Mouse (Mus musculus): ENCODE results near the gene Efcab1.
"Not testable (repeated sequence)": the region's sequence is repeated elsewhere in the genome, so short reads cannot be mapped to it uniquely, and the experiment has no call there.

Efcab1 gene

DNA sequence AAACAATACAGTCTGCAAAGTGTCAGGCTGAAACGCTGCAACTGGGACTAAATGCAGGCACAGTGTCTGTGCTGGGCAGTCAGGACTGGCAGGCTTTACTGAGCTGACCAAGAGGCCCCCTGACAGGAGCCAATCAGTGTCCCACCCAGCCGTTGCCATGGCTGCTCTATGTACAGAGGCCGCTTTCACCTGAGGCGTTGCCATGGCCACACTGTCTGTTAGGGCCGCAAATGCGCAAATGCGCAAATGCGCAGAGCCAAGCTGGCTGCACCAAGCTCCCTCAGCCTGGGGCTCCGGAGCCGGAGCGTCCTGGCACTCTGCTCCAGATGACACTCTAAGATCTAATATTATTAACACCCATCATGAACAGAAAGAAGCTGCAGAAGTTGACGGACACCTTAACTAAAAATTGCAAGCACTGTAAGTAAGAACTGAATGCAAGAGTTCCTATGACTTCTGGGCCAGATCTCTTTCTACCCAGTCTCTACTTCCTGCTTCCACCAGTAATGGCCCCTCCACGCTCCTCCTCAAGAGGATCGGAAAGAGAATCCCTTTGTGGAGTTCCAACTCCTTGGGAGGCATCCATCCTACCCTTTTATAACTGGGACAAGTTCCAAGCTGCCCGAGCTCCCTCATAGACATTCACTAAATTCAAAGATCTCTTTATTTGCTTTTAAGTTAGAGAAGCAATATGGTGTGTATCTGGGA is at the start of gene Efcab1:
Efcab1 (plus strand) TSS at position 214 of the 708 bp plus-strand sequence.
- no peak for DNase-seq (ENCODE audit: low spot score)

DNA sequence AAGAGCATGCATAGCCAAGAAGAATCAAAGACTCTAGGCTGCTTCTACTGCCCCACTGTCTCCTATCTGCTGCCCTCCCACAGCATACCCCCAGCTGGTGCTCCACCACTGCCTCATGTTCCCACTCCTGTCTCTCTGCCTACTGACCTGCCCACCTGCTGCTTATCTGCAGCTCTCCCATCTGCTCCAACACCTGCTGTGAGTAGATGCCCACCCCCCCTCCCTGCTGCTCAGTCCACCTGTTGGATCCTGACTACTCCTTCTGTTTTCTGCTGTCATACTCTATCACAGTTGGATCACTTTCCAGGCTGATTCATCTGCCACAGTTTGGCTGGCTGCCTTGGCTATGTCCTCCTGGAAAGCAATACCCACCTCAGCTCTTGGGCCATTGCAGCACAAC is 47.0 kb upstream of the Efcab1 start:
- no peak for DNase-seq (ENCODE audit: low spot score)

DNA sequence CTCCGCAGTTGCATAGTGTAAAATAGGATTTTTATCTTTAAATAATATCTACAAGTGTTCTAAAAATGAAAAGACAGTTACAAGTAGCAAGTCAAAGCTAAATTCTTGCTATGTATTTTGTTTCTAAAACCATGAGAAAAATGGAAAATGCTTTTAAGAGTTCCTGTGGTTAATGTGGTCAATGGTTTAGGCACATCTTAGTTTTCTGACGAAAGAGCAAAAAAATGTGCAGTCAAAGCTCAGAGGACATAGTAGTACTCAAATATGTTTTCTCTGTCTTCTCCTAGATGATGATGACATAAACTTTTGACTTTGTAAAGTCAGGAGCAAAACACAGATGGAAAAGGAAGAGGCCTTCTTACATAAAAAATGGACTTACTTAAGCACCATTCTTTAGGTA is 21.5 kb upstream of the Efcab1 start:
- DNase-seq (ENCODE audit: low spot score): no peak

DNA sequence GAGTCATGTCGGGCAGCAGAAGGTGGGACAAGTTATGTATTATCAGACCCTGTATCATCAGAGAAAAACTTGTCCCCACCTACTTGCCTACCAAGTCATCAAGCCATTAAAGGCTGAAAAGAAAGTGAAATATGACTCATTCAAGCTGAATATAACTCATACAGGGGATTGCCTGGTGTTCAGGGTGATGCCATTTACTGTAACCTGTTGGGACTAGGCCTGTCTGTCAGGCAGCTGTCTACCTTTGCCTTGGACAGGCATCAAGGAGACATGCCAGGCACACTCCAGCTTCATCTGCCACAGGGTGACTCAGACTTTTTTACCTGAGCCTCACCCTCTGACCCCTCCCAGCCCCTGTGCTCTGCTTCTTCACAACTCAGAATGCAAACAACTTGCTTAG is 21.0 kb upstream of the Efcab1 start:
- DNase-seq (ENCODE audit: low spot score): no peak

DNA sequence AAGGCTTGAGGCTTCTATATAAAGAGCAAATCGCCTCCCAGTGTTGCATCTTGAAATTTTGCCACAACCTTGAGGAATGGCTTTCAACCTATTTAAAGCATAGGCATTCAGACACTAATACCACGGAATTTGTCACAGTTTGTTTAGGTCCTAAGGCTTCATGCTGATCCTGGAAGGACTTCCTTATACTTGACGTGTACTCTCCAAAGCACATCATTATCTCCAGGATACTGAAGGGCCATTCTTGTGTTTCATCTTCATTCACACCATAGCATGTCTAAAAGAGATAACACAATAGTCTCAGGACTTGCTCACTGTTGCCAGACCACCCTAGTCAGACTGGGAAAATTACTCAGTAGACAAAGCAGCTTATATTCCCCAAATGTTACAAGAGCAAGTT is 13.9 kb upstream of the Efcab1 start:
- no peak for DNase-seq (ENCODE audit: low spot score)

DNA sequence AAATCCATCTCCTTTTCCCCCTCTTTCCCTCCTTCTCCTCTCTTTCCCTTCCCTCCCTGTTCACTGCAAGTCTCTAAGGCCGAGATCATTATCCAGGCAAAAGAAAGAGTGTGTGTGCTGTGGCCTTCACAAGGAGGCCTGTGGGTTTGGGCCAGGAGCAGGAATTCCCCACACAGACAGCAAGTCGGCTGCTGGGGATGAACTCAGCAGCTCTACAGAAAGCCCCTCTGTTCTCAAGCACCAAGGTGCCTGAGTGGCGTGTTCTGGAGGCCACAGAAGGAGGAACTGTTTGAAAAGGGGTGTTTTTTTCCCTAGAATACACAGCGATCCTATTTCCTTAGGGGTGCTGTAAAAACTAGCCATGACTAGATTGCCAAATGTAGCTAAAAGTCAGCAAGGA is 12.5 kb upstream of the Efcab1 start:
- no peak for DNase-seq (ENCODE audit: low spot score)

DNA sequence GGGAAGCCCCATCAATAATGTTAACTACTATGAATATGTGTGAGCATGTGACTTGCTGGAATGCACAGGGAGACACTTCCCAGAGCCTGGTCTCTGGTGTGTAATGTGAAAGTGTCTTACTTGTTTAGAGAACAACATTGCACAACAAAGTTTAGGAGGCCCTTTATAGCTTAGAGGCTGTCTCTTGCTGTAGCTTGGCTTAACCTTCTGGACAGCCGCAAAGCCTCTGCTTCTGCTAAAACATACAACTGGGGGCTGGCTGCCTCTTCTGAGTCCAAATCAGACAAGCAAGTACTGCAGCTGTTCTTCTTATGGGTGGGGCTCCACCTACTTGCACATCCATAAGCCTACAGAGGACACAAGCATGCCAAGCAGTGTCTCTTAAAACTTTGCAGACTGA is 11.7 kb upstream of the Efcab1 start:
- DNase-seq (ENCODE audit: low spot score): no peak

DNA sequence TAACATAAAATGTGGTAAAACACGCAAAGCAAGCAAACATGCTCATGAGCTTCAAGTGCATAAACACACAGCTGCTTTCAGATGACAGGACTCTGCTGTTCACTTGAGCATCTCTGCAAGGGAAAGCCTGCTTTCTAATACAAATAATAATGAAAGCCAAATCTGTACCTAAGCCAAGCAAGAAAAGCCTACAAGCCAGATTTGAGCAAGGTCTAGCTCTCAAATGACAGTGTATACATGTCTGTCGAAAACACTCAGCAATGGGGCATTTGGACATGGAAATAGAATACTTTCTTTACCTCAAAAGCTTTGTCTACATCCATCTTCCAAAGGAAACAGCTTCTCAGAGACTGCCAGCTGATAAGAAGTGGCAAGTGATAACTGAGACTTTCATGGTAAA is 10.9 kb upstream of the Efcab1 start:
- DNase-seq (ENCODE audit: low spot score): no peak

DNA sequence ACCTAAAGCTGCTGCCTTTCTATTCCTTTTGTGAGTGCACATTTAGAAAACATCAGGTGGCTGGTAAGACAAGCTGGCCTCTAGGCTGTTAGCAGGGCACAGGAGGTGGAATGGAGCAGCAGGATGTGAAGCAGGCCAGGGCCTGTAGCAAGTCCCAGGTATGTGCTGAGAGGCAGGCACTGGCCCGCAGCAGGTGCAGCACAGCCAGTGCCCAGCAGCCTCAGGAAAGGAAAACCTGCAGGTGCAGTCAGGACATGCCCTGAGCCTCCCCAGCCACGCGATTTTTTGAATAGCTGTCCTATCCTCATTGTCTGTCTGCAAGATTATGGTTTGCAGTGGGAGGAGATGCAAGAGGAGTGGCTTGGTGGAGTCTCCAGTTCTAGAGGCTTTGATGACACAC is 24.3 kb downstream of the Efcab1 start:
- DNase-seq (ENCODE audit: low spot score): not testable (repeated sequence)

DNA sequence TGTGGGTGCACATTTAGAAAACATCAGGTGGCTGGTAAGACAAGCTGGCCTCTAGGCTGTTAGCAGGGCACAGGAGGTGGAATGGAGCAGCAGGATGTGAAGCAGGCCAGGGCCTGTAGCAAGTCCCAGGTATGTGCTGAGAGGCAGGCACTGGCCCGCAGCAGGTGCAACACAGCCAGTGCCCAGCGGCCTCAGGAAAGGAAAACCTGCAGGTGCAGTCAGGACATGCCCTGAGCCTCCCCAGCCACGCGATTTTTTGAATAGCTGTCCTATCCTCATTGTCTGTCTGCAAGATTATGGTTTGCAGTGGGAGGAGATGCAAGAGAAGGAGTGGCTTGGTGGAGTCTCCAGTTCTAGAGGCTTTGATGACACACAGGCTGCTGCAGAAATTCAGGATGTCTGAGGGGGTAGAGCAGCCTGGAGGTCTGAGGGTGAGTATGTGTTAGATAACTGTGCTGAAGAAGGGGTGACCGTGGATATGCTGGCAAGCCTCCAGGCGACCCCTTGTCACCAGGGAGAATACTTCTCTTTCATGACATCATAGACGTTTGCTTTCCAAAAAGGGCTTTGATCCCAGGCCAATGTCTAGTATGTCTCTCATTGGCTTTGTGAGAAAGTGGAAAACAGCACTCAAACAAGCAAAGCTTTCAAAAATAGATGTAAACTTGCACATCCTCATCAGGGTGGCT is 30.2 kb downstream of the Efcab1 start:
- DNase-seq (ENCODE audit: low spot score): not testable (repeated sequence)

DNA sequence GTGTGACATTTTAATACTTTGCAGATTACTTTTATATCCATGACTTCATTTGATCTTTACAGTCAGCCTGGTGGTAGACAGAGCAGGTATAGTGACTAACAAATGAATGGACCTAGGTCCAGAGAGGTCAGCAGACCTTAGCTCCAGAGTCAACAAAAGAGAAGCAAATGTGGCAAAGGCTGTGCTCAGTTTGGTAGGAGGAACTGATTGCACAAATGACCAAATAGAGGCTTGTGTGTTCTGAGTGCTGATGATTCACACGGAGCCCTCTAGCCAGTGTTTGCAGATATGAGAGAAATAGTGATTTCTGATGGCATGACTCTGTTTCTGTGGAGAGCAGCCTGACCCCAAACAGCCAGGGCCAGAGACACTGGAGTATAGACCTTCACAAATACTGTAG is 33.1 kb downstream of the Efcab1 start:
- no peak for DNase-seq (ENCODE audit: low spot score)

DNA sequence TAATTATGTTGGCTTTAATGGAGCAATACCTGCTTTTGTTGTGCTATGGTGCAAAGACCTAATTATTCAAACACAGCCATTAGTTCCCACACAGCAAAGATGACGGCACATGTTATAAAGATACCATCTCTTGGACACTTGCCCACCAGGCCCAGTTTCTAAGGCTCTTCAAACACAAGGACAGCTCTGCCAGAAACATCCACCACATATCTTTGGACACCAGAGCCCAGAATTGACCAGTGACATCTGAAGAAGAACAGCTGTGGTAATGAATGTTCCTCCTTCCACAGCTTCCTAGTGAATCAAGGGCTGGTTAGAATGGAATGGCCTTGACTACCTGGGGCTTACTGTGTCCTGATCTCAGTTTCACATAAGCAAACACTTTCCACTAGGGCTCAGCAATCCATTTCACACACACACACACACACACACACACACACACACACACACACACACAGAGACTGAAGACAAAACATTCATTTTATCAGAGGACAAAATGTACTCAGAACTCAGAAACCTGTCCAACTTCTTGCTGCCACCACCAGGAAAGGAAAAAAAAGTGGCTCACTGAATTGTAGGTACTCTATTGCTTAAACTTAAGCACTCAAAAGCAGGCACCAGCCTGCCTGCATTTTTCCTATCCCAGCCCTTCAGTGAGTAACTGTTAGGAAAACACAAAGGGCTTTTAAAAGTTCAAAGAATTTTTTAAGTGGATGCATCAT is 33.7 kb downstream of the Efcab1 start:
- DNase-seq (ENCODE audit: low spot score): peak; percentile 37

DNA sequence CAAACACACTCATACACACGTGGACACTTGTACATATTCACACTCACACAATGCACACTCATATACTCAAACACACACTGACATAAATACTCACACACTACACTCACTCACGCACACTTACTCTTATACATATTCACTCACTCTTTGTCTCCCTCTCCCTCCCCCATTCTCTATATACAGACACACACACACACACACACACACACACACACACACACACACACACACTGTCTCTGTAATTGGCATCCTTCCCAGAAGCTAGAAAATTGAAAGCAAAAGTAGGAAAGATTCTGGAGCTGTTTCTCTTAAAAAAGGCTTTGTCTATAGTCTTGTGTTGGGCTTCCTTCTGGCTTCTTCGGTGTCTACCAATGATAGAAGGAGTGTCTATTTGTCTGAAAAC is 34.5 kb downstream of the Efcab1 start:
- no peak for DNase-seq (ENCODE audit: low spot score)

DNA sequence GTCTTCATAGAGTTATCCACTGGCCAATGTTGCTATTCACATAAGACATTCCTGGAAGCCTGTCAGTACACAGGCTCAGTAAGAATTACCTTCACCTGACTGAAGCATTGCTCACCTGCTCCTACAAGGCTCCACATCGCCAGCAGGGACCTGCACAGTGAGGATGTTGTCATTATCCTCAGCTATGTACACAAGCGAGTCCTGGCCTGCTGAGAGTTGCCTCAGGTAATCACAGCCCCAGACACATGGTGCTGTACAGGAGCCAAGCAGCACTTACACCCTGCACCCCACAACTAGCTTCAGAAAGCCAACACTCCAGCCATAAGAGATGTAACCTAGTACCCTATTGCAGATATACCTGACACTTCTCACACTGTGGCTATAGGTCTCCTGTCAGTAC is 37.1 kb downstream of the Efcab1 start:
- peak; percentile 23 for DNase-seq (ENCODE audit: low spot score)

DNA sequence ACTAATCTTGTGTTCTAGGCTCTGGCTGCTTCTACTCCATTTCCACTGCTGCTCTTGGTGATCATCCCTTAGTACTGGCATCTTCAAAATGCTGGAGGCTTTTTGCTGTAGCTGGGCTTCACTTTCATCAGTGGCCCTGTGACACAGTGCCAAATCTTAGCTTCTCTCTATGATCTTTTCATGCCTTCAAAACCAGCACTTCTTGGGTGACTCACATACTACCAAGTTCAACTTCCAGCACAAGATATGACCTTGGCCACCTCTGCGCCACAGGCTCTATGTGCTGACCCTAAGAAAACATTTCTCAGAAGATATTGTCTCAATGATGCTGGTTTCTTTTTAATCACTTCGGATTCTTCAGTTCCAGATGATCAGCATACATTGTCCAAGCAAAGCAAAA is 41.2 kb downstream of the Efcab1 start:
- not testable (repeated sequence) for DNase-seq (ENCODE audit: low spot score)

DNA sequence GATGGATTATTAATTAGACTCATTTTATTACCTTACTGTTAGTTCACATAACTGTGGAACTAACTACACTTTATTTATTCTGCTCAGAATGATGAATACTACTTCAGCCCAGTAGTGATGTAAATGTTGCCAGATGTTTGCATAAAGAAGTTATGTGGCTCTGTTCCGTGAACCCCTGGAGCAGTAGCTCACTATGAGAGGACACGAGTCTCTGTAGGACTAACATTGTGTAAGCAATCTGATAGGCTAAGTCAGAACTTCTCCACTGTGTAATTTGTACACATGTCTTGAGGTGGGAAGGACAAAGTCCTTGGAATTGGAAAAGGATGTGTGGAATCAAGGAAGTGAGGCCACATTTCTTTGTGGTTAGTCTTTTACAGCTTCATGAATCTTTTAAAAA is 45.5 kb downstream of the Efcab1 start:
- no peak for DNase-seq (ENCODE audit: low spot score)

DNA sequence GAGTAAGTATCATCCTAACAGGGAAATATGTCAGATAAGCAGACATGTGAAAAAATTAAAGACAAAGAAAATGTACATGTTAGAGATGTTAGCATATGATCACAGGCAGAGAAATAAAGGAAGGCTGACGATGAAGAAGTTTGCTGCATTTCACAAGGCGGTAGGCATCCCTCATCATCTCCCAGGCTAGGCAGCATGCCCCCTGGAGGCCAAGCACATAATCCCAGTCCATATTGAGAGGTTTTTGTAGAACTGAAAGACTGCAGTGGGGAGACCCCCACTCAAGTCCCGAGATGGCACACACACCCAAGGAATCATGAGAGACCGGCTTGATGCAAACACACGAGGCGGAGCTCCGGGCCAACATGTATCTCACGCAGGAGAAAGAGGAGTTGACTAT is 53.3 kb downstream of the Efcab1 start:
- DNase-seq (ENCODE audit: low spot score): no peak

DNA sequence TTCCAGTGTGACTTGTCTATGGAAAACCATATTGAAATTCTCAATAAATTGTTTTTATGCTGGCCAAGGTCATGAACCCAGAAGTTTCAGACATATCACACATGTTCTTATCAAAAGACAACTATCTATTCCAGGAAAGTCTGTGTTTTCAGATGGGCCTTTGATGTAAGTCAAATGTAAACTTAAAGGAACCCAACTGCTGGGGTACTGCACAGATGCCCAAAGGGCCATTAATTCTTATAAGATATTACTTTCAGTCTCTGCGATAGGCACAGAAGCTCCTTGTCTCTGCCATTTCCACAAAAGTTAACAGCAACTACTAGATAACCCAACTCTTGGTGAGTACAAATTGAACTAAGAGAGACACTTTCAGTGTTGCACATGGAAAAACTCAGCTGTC is 67.3 kb downstream of the Efcab1 start:
- no peak for DNase-seq (ENCODE audit: low spot score)

DNA sequence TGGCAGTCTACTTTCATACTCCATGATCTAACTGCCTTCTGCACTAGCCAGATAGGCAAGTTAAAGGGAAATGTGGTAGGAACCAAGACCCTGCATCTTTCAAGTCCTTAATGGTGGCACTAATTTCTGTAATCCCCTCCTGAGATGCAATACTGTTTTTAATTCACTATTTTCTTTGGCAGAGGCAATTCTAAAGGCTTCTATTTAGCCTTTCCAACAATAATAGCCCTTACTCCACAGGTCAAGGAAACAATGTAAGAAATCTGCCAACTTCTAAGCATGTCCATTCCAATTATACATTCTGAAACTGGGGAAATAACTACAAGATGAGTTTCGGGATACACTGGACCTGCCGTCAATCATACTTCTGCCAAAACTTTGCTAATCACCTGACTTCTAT is 72.8 kb downstream of the Efcab1 start:
- DNase-seq (ENCODE audit: low spot score): no peak

DNA sequence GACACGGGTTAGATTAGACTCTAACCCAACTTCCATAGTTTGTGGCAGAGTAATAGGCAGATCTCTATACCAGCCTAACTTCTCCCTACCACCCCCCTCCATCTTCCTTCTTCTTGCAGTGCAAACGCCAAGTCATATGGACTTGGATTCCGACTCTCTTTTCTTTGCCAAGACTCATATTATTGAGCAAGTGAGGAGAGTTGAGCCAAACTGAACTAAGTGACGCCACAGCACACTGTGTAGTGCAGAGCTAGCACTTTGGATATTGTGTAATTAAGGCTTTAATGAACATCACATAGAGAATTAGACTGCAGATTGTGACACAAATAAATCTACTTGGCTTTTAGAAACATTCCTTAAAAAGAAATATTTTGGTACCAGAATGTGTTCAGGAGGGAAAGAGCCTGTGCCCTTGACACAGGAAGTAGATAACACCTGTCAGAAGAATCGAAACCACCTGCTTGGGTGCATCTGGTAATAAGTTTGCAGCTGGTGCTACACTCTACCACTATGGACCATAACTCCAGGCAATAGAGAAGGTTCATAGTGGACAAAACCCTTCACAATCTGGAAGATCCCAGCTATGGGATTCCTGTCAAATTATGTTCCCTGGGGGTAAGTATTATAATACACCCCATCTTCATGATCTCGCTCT is 83.3 kb downstream of the Efcab1 start:
- no peak for DNase-seq (ENCODE audit: low spot score)

DNA sequence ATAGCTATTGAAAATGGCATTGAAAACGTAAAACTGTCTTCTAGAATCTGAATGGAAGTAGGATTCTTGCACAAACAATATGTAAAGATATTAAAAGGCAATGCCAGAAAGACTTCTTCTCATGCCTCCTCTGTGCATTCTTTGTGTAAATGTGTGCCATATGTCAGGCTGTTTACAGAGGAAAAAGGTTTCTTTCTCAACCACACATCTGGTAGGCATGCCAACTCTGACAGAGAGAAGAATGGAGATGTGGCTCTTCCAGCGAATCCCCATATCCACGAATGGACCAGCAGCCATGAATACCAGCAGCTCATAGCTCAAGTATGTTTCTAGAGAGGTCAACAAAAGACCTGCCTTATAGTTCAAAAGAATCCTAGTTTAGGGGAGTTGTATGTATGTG is 84.6 kb downstream of the Efcab1 start:
- no peak for DNase-seq (ENCODE audit: low spot score)

DNA sequence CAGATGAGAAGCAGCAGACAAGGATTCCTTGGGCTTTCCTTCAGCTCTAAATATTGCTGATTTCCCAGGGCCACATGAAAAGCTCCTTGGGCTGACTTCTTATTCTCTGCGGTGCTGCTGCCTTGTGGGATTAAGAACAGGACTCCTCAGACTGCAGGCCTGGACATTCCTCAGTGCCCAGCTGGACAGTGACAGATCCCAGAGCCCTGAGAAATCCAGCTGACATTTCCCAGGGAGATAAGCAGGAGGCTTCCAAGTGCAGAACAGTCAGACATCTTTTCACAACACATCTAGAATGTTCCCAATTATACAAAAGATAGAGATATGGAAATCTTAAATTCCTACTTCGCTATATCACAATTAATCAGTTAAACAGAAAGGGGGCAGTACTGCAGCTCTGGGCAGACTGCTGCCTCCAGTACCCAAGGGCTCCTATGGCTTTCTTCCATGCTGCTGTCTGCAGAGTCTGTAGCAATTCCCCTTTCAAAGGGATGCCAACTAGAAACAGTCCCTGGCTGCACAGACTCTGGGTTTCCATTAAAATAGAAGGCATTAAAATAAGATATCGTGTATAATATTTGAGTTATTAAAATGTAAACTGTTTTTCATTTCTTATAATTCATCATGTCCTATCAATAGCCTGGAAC is 86.2 kb downstream of the Efcab1 start:
- DNase-seq (ENCODE audit: low spot score): no peak
